22 mouse cellular contexts compared by ENCODE assay signal in genomic region chr3:35699979-35700378, GRCm38 (mm10).
"Had no signal": no experiment of that assay in that cellular context is flagged by ENCODE, and none has a peak within 500 bp of the region (broad histone marks: within the 10 kb centered on the region; RNA-seq: fewer than 3 reads in every experiment).

No protein-coding gene starts in this region.

- H3K27ac ChIP-seq: limb, embryonic 12.5 days; limb, embryonic 15.5 days; liver, embryonic 12.5 days; liver, embryonic 15.5 days; midbrain, embryonic 10.5 days; midbrain, embryonic 13.5 days; neural tube, embryonic 12.5 days; neural tube, embryonic 15.5 days had no signal

- H3K4me2 ChIP-seq: limb, embryonic 12.5 days; limb, embryonic 15.5 days; liver, embryonic 12.5 days; liver, embryonic 15.5 days; midbrain, embryonic 13.5 days; neural tube, embryonic 12.5 days; neural tube, embryonic 15.5 days had no signal

- H3K9me3 ChIP-seq: limb, embryonic 12.5 days; limb, embryonic 15.5 days; liver, embryonic 12.5 days; liver, embryonic 15.5 days; midbrain, embryonic 10.5 days; midbrain, embryonic 13.5 days; neural tube, embryonic 12.5 days; neural tube, embryonic 15.5 days had no signal

- H3K4me1 ChIP-seq: limb, embryonic 12.5 days; limb, embryonic 15.5 days; liver, embryonic 15.5 days; midbrain, embryonic 10.5 days; midbrain, embryonic 13.5 days; neural tube, embryonic 12.5 days; neural tube, embryonic 15.5 days had no signal

- H3K4me3 ChIP-seq: limb, embryonic 12.5 days; limb, embryonic 15.5 days; liver, embryonic 12.5 days; liver, embryonic 15.5 days; megakaryocyte, embryonic 14.5 days; midbrain, embryonic 10.5 days; midbrain, embryonic 13.5 days; neural tube, embryonic 12.5 days; neural tube, embryonic 15.5 days had no signal

- ATAC-seq: midbrain, embryonic 13.5 days; midbrain, embryonic 16.5 days had no signal

- DNase-seq: kidney, adult 18-20 months; kidney, adult 9 months; kidney, postnatal 14 days; kidney, postnatal 4 days; left cerebral cortex, postnatal 4 days; lung, adult 2 months; lung, postnatal 36 days; right cerebral cortex, adult 18-20 months; right cerebral cortex, postnatal 14 days; thymus, adult 2 months; thymus, postnatal 14 days; thymus, postnatal 4 days had no signal

- H3K36me3 ChIP-seq: limb, embryonic 12.5 days; limb, embryonic 15.5 days; liver, embryonic 12.5 days; liver, embryonic 15.5 days; midbrain, embryonic 10.5 days; midbrain, embryonic 13.5 days; neural tube, embryonic 12.5 days; neural tube, embryonic 15.5 days had no signal

- H3K27me3 ChIP-seq: limb, embryonic 12.5 days; limb, embryonic 15.5 days; liver, embryonic 12.5 days; liver, embryonic 15.5 days; megakaryocyte, embryonic 14.5 days; midbrain, embryonic 13.5 days; neural tube, embryonic 12.5 days; neural tube, embryonic 15.5 days had no signal

- H3K9ac ChIP-seq: limb, embryonic 12.5 days; limb, embryonic 15.5 days; liver, embryonic 12.5 days; liver, embryonic 15.5 days; midbrain, embryonic 13.5 days; neural tube, embryonic 12.5 days; neural tube, embryonic 15.5 days had no signal
